Mouse (Mus musculus): ENCODE data around the gene Gm49336. TPM values are rescaled to one million over a fixed set of nuclear protein-coding genes. Genes with fewer than 3 reads are reported as not detected.

Gene Gm49336
- total RNA-seq, 1 experiment from 2014 or later: 37.4 TPM

Small RNA genes lying within 50 kb of the gene (microRNA-seq; reads per million reads assigned to microRNA genes)
- 0 reads per million in 2 experiments for gene Mir719

Other genes starting within 250 kb of the Gm49336 start
- 0.33 and 1.1 TPM in 2 replicates for gene Atp8a2, start 54.3 kb downstream of the Gm49336 start, total RNA-seq (2021)
- gene Nupl1, start 76 bp downstream of the Gm49336 start, total RNA-seq (2021): not detected in 2 replicates
- gene Mtmr6, start 13.7 kb upstream of the Gm49336 start, total RNA-seq (2021): 41.5 and 45.8 TPM in 2 replicates
- gene Amer2, start 121.8 kb upstream of the Gm49336 start, total RNA-seq (2021): 3.1 and 3.7 TPM in 2 replicates

All from adrenal gland, postnatal 25 days (tissue).